Mouse (Mus musculus) gonadal fat pad, adult 2 months (tissue): ENCODE measurements around the gene Abcc12. TPM values are rescaled to one million over a fixed set of nuclear protein-coding genes. Genes with fewer than 3 reads are reported as not detected.

Source experiments
- polyA plus RNA-seq: library from polyadenylated mRNA; depleted of rRNA; stranded (reverse); fragments of >200 nt; gene quantifications from 2 replicates; pipeline ENCODE4 v1.2.3, GENCODE M21; 2012; rRNA removed

The Abcc12 gene
- polyA plus RNA-seq, 1 experiment: 0.28 TPM

Other genes with a start within 250 kb of the Abcc12 start
- 61.4 and 92.7 TPM in 2 replicates for gene Lonp2, start 43.4 kb upstream of the Abcc12 start, polyA plus RNA-seq
- gene Gm10638, start 165.0 kb upstream of the Abcc12 start, polyA plus RNA-seq: 2.9 and 5.5 TPM in 2 replicates
- gene Siah1a, start 165.2 kb upstream of the Abcc12 start, polyA plus RNA-seq: 18.8 and 21.5 TPM in 2 replicates